Mouse (Mus musculus): Measurements from ENCODE around the gene Gm8439.
"Not testable (repeated sequence)": the region's sequence is repeated elsewhere in the genome, so short reads cannot be mapped to it uniquely, and the experiment has no call there.

The Gm8439 gene

GRCm38 (mm10) chr4:120588445-120588844, at the start of gene Gm8439:
TSS of gene Gm8439 (plus strand) at chr4:120588745.
- in situ Hi-C loops (cut with MseI, MboI): loop anchor here (5.0 to 10.0 kb wide), 2 partner anchors 94 to 306 kb away; no protein-coding TSS in a partner anchor

GRCm38 (mm10) chr4:120544896-120545295, 43.6 kb upstream of the Gm8439 start:
- in situ Hi-C loops (cut with MseI, MboI): no loop called here

- in situ Hi-C loops (cut with MseI, MboI): no loop called here
Measured at GRCm38 (mm10) chr4:120556592-120556991, 32.0 kb upstream of the Gm8439 start.

- in situ Hi-C loops (cut with MseI, MboI): no loop called here
Measured at GRCm38 (mm10) chr4:120565726-120566125, 22.8 kb upstream of the Gm8439 start.

- in situ Hi-C loops (cut with MseI, MboI): no loop called here
Measured at GRCm38 (mm10) chr4:120568005-120568404, 20.5 kb upstream of the Gm8439 start.

- in situ Hi-C loops (cut with MseI, MboI): no loop called here
Measured at GRCm38 (mm10) chr4:120569025-120569424, 19.5 kb upstream of the Gm8439 start.

- in situ Hi-C loops (cut with MseI, MboI): no loop called here
Measured at GRCm38 (mm10) chr4:120569486-120570437, 18.8 kb upstream of the Gm8439 start, which contains the start of gene Ctps. TSS of gene Ctps (minus strand) at chr4:120570276.

GRCm38 (mm10) chr4:120570438-120571069, 18.0 kb upstream of the Gm8439 start:
- in situ Hi-C loops (cut with MseI, MboI): no loop called here

- in situ Hi-C loops (cut with MseI, MboI): no loop called here
Measured at GRCm38 (mm10) chr4:120571070-120571464, 17.5 kb upstream of the Gm8439 start.

GRCm38 (mm10) chr4:120571691-120572090, 16.9 kb upstream of the Gm8439 start:
- in situ Hi-C loops (cut with MseI, MboI): no loop called here

- in situ Hi-C loops (cut with MseI, MboI): loop anchor here in 1 of 2 experiments (10.0 kb wide), 1 partner anchor 314 kb away; no protein-coding TSS in a partner anchor
Measured at GRCm38 (mm10) chr4:120580894-120581293, 7.7 kb upstream of the Gm8439 start.

GRCm38 (mm10) chr4:120581711-120582110, 6.8 kb upstream of the Gm8439 start:
- in situ Hi-C loops (cut with MseI, MboI): loop anchor here in 1 of 2 experiments (10.0 kb wide), 1 partner anchor 313 kb away; no protein-coding TSS in a partner anchor

GRCm38 (mm10) chr4:120586986-120587385, 1.6 kb upstream of the Gm8439 start:
- in situ Hi-C loops (cut with MseI, MboI): loop anchor here (5.0 to 10.0 kb wide), 2 partner anchors 95 to 308 kb away; no protein-coding TSS in a partner anchor

- in situ Hi-C loops (cut with MseI, MboI): loop anchor here (5.0 to 10.0 kb wide), 2 partner anchors 93 to 306 kb away; no protein-coding TSS in a partner anchor
Measured at GRCm38 (mm10) chr4:120589070-120589469, 525 bp downstream of the Gm8439 start.

GRCm38 (mm10) chr4:120589815-120590422, 1.4 kb downstream of the Gm8439 start:
- in situ Hi-C loops (cut with MseI, MboI): loop anchor here (5.0 to 10.0 kb wide), 2 partner anchors 92 to 305 kb away; no protein-coding TSS in a partner anchor

- in situ Hi-C loops (cut with MseI, MboI): no loop called here
Measured at GRCm38 (mm10) chr4:120590973-120591372, 2.4 kb downstream of the Gm8439 start.

- in situ Hi-C loops (cut with MseI, MboI): not testable (repeated sequence)
Measured at GRCm38 (mm10) chr4:120596210-120596609, 7.7 kb downstream of the Gm8439 start.

- in situ Hi-C loops (cut with MseI, MboI): no loop called here
Measured at GRCm38 (mm10) chr4:120598922-120599321, 10.4 kb downstream of the Gm8439 start.

GRCm38 (mm10) chr4:120601774-120602173, 13.2 kb downstream of the Gm8439 start:
- in situ Hi-C loops (cut with MseI, MboI): no loop called here

- in situ Hi-C loops (cut with MseI, MboI): no loop called here
Measured at GRCm38 (mm10) chr4:120602669-120603068, 14.1 kb downstream of the Gm8439 start.

GRCm38 (mm10) chr4:120606941-120607340, 18.4 kb downstream of the Gm8439 start:
- in situ Hi-C loops (cut with MseI, MboI): no loop called here

- in situ Hi-C loops (cut with MseI, MboI): no loop called here
Measured at GRCm38 (mm10) chr4:120611005-120611404, 22.5 kb downstream of the Gm8439 start.

Data from mouse trophoblast stem cell (cell line).